Mouse (Mus musculus): ENCODE data around the gene Trim17.

Trim17 gene

DNA sequence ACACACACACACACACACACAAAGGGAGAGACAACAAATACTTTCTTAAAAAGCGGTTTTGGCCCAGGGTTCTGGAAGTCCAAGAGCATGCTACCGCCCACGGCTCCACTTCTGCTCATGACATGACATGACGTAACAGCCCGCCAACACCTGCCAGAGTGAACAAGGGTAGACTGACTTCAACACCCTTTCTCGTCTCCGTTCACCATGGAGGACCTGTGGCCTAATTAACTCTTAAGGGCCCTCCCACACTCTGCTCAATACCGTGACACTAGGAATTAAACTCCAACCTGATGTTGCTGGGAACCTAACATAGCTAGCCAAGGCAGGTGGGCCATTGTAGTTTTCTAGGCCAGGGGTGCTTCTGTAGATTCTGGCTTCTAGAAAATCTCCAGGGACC lies 14.5 kb downstream of the Trim17 start:
- no peak for DNase-seq (ENCODE audit: low spot score)

DNA sequence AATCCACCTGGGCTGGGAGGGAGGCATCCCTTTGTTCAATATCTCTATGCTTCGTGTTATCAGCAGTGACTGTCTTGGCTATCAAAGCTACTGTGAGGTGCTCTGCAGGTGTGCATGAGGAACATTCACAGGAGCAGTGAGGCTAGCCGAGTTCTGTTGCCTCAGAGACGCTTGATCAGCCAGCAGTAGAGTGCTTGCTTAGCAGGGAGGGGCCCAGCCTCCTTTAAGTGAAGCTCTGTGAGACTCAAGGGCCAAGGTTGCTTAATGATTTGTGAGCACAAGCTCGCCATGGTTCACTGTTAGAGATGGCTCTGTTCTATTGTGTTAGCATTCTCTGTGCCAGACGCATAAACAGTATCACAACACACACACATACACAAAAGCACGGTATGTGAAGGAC lies 15.2 kb downstream of the Trim17 start:
- no peak for DNase-seq (ENCODE audit: low spot score)

DNA sequence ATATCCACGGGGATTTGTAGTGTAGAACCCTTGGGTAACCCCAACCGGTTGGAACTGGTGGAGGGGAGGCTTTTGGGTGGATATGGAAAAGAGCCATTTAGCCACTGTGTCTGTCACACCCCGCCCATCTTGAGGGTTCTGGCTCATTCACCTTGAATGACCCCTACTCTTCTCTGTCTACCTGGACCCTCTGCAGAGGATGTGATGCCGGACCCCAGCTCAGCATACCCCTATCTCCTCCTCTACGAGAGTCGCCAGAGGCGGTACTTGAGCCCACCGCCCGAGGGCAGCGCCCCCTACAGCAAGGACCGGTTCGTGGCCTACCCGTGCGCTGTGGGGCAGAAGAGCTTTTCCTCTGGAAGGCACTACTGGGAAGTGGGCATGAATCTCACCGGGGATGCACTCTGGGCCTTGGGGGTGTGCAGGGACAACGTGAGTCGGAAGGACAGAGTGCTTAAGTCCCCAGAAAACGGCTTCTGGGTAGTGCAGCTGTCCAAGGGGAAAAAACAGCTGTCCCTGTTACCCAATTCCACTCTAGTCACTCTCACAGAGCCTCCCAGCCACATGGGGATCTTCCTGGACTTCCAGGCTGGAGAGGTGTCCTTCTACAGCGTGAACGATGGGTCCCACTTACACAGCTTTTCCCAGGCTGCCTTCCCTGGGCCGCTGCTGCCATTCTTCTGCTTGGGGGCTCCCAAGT lies 16.5 kb downstream of the Trim17 start:
- no peak for DNase-seq (ENCODE audit: low spot score)

DNA sequence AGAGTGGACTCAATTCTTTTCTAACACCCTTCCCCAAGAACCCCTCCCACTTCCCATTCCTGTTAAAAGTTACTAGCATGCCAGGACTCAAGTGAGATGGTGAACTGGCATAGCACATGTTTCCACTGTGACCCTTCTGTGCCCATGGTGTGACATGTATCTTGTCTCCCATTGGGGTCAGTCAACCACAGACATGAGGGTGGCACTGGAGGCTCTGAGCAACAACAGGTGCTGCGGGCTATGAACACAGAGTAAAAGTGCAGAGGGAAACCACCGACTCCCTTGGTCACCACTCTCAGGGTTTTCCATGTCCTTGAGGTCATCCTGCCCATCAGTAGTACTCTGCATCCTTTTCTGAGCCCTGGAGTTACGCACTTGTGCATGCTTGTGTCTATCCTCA lies 17.3 kb downstream of the Trim17 start:
- no peak for DNase-seq (ENCODE audit: low spot score)

DNA sequence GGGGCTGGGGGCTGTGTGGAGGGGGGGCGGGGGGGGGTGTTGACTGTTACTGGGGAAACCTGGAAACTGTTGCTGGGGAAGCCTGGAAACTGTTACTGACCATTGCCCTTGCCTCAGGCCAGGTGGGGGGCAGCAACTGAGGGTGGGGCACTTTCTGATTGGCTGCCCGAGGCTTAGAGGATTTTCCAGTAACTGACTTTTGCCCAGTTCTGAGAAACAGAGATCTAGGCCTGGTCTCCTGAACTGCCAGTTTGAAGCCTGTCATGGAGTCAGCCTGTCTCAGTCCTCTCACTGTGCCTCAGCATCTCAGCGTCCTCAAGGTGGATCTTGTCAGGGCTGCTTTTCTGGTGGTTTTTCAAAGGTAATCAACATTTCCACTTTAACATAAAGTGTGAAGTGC lies 19.9 kb downstream of the Trim17 start:
- DNase-seq (ENCODE audit: low spot score): no peak

- DNase-seq (ENCODE audit: low spot score): no peak
Measured at GRCm38 (mm10) chr11:58977150-58977549, 22.7 kb downstream of the Trim17 start.

DNA sequence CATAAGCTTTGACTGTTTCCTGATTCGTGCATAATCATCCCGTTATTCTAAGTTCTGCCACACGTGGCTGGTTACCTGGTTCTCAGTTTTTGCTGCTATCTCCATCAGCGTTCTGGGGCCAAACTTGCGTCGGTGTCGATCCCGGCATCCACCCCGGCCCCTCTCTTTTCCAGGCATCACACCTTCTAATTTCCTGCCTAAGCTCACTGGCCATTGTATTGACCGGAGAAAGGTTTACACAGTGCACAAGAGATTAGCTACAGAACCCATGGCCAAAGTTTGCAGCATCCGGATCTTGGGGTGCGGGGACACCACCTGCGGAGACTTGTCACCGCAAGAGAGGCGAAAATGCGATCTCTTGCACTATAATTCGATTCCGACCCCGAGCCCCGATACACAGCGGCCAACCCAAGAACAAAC lies 23.1 kb downstream of the Trim17 start:
- DNase-seq (ENCODE audit: low spot score): no peak

DNA sequence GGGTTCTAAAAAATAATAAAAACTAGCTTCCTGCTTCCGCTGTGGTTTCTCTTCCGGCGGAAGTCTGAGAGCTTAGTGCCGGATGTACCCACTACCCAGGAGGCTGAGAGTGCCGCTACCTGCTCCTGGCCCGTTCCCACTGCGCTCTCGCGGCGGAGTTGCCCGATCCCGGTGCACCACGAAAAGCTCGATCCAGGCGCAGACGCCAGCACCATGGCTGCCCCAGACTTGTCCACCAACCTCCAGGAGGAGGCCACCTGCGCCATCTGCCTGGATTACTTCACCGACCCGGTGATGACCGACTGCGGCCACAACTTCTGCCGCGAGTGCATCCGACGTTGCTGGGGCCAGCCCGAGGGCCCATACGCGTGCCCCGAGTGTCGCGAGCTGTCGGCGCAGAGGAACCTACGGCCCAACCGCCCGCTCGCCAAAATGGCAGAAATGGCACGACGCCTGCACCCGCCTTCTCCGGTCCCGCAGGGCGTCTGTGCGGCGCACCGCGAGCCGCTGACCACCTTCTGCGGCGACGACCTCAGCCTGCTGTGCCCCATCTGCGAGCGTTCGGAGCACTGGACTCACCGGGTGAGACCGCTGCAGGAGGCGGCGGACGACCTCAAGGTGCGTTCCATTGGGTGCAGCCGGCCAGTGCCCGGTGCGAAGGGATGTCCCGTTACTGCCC lies 23.7 kb downstream of the Trim17 start, which contains the start of gene Trim11:
Gene Trim11 (plus strand): TSS at position 67 of the 679 bp plus-strand sequence.
- peak; percentile 68 for DNase-seq (ENCODE audit: low spot score)

GRCm38 (mm10) chr11:58978706-58979030 lies 24.2 kb downstream of the Trim17 start:
- no peak for DNase-seq (ENCODE audit: low spot score)

- DNase-seq (ENCODE audit: low spot score): no peak
Measured at GRCm38 (mm10) chr11:58979183-58979582, 24.7 kb downstream of the Trim17 start.

- DNase-seq (ENCODE audit: low spot score): no peak
Measured at GRCm38 (mm10) chr11:58979661-58980060, 25.2 kb downstream of the Trim17 start.

DNA sequence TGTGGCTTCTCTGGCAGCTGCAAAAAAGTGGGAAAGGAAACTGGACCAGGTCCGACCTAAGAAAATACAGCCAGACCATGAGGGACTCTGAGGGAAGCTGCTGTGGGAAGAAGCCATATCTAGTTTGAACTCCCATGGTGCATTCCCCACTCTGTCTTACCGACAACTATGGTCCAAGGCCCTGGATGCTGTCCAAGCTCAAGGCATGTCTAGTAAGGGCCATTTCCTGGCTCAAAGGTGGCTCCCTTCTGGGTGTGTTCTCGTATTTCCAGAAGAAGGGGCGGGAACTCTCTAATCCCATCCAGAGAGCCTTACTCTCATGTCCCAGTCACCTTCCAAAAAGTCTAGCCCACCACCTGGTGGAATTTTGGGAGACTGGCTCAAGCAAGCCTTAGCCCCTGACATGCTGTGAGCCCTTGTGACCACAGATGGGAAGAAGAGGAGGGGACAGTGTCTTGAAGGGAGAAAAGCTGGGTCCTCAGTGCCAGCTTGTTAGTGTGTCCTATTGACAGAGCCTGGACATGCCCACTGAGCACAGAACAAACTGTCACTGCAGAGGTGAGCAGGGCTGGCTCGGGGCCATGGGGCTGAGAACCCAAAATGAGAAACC lies 26.0 kb downstream of the Trim17 start:
- DNase-seq (ENCODE audit: low spot score): no peak

GRCm38 (mm10) chr11:58981541-58982447 lies 27.3 kb downstream of the Trim17 start:
- DNase-seq (ENCODE audit: low spot score): peak; percentile 71

- DNase-seq (ENCODE audit: low spot score): no peak
Measured at GRCm38 (mm10) chr11:58982471-58983097, 28.1 kb downstream of the Trim17 start.

- no peak for DNase-seq (ENCODE audit: low spot score)
Measured at GRCm38 (mm10) chr11:58983691-58984341, 29.3 kb downstream of the Trim17 start.

GRCm38 (mm10) chr11:58984657-58985056 lies 30.2 kb downstream of the Trim17 start:
- no peak for DNase-seq (ENCODE audit: low spot score)

GRCm38 (mm10) chr11:58985299-58985917 lies 30.9 kb downstream of the Trim17 start:
- DNase-seq (ENCODE audit: low spot score): no peak

DNA sequence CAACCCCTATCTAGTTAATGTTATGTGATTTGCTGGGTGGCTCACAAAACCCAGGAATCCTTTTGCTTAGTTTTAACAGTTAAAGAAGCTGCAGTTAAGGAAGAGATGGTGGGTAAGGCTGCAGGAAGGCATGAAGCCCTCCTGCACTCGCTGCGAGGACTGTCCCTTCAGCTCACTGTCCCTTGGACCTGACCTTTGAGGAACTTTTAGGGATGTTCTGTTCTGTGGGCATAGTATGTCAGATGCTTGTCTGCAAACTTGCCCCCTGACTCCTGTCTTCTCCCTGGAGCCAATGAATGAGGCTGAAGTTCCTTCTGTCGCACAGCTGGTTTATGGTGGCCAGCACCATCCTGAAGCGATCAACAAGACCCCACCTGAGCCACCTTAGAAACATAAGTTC lies 34.7 kb downstream of the Trim17 start:
- DNase-seq (ENCODE audit: low spot score): no peak

- no peak for DNase-seq (ENCODE audit: low spot score)
Measured at GRCm38 (mm10) chr11:58990141-58990540, 35.7 kb downstream of the Trim17 start.

DNA sequence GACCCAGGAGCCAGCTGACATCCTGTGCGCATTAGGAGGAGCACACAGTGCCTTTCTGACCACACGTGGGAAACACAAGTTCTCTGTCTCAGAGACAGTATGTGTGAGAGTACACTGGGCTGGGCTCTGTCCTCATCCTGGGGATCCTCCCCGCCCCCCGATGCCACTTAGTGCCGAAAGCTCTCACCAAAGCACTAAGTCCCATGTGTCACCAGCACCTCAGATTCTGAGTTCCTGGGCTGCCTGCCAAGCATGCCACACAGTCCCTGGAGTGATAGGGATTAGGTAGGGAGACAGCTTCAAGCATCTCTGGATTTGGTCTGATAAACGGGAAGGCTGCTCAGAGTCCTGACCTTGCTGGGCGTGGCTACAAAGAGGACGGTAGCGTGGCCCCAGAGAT lies 36.3 kb downstream of the Trim17 start:
- no peak for DNase-seq (ENCODE audit: low spot score)

GRCm38 (mm10) chr11:58991911-58992310 lies 37.4 kb downstream of the Trim17 start:
- no peak for DNase-seq (ENCODE audit: low spot score)

Data from testis, postnatal 10 days (tissue).